Mouse (Mus musculus) kidney, adult 10 weeks (tissue): Measurements from ENCODE around the gene Rab8b. TPM values are rescaled to one million over a fixed set of nuclear protein-coding genes. Genes with fewer than 3 reads are reported as not detected.

Experiments used
- polyA plus RNA-seq: library from polyadenylated mRNA; stranded (reverse); fragments of 350-450 nt; fragmentation: Illumina TruSeq; extraction: RNeasy Lipid Tissue Mini Kit (QIAGEN cat#74804); gene quantifications from one replicate; pipeline ENCODE4 v1.2.3, GENCODE M21; 2014; ENCODE audit warnings: low read depth, low replicate concordance

Rab8b gene
- polyA plus RNA-seq = 29.8 TPM

GRCm38 (mm10) chr9:66919382-66919971, at the start of gene Rab8b:
Gene Rab8b (minus strand): TSS chr9:66919687.

GRCm38 (mm10) chr9:66945647-66946641, 26.5 kb upstream of the Rab8b start, which contains the start of gene Rps27l:
Gene Rps27l (plus strand): TSS chr9:66946086.

GRCm38 (mm10) chr9:66834318-66835096, 85.0 kb downstream of the Rab8b start, which contains the start of gene Aph1c:
Gene Aph1c (minus strand): TSS chr9:66834726.

GRCm38 (mm10) chr9:66796739-66797138, 122.7 kb downstream of the Rab8b start, which contains the start of gene Gm10647:
Gene Gm10647 (plus strand): TSS chr9:66797039.

GRCm38 (mm10) chr9:66795464-66796324, 123.8 kb downstream of the Rab8b start, which contains the start of gene Aph1b:
Gene Aph1b (minus strand): TSS chr9:66795490.

Other genes starting within 250 kb of the Rab8b start
- gene Car12, start 206.0 kb downstream of the Rab8b start, polyA plus RNA-seq = 253 TPM
- gene Aph1b, start 124.2 kb downstream of the Rab8b start, polyA plus RNA-seq = 23.7 TPM
- 0.57 TPM for gene Gm10647, start 122.6 kb downstream of the Rab8b start, polyA plus RNA-seq
- gene Aph1c, start 85.0 kb downstream of the Rab8b start, polyA plus RNA-seq = 32.6 TPM
- gene Rps27l, start 26.4 kb upstream of the Rab8b start, polyA plus RNA-seq = 635 TPM
- 97.9 TPM for gene Lactb, start 55.8 kb upstream of the Rab8b start, polyA plus RNA-seq
- gene Tpm1, start 129.7 kb upstream of the Rab8b start, polyA plus RNA-seq = 164 TPM